Mouse (Mus musculus): ENCODE measurements around the gene 4632433K11Rik.
"Not testable (repeated sequence)": the region's sequence is repeated elsewhere in the genome, so short reads cannot be mapped to it uniquely, and the experiment has no call there.

Gene 4632433K11Rik

DNA sequence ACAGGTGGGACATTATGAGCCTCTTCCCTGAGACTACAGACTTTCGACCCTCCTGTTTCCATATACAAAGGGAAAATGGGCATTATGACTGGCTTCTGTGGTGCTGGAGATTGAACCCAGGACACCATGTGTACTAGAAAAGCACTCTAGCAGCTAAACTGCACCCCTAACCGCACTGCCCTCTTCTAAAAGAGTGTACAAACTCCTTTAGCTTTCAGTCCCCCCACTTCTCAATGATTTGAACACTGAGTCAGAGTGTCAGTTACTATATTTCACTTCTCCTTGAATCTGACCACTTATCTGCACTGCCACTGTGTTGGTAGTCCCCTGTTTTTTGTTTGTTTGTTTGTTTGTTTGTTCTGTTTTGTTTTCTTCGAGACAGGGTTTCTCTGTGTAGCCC, at the start of gene 4632433K11Rik:
Gene 4632433K11Rik, plus strand, starts transcription at position 301 of the 400 bp plus-strand sequence.
- in situ Hi-C loops (cut with MboI, MseI): no loop called here

DNA sequence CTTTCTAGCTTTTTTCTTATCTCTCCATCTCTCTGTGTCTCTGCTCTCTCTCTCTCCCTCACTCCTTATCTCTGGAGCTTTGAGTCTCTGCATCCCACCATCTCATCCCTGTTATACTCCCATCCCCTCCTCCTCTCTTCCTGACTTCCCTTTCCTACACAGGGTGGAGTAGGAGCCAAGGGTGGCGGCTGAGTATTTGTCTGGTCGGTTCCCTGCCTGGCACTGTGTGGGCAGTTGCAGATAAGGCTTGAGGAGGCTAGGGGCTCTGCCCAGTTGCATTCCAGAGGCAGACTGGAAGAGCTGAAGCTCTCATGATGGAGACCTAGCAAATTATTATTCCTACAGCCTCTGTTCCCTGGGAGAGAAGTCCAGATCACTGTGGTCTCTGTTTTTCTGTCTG, 45.7 kb upstream of the 4632433K11Rik start:
- in situ Hi-C loops (cut with MboI, MseI): no loop called here

DNA sequence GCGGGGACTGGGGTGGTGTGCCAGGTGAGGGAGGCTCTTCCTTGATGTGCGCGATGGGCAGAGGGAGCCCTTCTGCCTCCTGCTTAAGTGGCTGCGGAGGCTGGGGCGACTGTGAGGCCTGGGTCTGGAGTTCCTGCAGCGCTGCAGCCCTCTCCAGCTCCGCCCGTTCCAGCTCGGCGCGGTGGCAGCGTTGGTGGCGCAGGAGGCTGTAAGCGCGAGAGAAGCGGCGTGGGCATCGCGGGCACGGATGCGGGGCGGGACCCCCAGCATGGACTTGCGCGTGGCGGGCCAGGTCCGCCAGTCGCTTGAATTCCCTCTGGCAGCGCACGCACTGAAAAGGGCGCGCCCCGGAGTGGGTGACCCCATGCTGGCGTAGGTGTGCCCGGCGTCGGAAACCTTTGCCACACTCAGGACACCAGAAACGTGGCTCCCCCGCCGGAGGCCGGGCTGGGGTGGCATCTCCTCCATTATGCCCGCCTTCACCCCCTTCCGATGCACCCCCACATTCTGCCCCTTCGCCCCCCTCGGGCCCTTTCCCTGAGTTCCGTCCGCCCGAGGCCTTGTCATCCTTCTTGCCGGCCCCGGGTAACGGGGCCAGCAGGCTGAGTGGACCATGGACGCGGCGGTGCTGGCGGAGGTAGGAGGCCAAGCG, 40.4 kb upstream of the 4632433K11Rik start:
- in situ Hi-C loops (cut with MboI, MseI): loop anchor here (10.0 kb wide), 1 partner anchor 461 kb away; the partner anchor contains the start of gene Vmn1r59

DNA sequence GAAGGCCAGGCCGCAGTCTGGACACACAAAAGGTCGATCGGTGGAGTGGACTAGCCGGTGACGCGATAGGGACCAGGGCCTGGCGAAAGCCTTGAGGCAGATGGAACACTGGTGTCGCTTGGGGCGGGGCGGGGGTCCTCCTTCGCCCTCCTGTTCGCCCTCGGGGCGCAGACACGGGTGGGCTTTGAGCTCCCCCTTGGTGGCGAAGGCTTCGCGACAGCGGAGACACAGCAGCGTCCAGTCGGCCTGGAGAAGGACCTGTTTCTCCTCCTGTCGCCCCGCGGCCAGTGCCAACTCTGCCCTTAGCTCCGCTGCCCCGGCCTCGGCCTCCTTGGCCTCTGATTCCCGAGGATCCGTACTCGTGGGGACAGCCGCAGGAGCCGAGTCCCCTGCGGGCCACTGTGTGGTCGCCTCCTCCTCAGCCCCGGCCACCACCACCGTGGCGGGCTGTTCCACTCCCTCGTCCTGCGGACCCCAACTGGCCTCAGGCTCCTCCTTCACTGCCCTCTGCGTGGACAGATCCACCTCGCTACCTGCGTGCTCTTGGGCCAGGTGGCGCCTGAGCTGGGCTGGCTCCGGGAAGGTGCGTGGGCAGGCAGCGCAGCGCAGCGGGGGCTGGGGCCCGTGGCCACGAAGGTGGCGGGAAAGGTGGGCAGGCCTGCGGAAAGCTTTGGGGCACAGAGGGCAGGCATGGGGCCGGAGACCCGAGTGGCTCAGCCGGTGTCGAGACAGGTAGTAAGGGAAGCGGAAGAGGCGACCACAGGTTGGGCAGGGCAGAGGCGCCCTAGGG, 39.7 kb upstream of the 4632433K11Rik start:
- in situ Hi-C loops (cut with MboI, MseI): loop anchor here (10.0 kb wide), 1 partner anchor 461 kb away; the partner anchor contains the start of gene Vmn1r59

DNA sequence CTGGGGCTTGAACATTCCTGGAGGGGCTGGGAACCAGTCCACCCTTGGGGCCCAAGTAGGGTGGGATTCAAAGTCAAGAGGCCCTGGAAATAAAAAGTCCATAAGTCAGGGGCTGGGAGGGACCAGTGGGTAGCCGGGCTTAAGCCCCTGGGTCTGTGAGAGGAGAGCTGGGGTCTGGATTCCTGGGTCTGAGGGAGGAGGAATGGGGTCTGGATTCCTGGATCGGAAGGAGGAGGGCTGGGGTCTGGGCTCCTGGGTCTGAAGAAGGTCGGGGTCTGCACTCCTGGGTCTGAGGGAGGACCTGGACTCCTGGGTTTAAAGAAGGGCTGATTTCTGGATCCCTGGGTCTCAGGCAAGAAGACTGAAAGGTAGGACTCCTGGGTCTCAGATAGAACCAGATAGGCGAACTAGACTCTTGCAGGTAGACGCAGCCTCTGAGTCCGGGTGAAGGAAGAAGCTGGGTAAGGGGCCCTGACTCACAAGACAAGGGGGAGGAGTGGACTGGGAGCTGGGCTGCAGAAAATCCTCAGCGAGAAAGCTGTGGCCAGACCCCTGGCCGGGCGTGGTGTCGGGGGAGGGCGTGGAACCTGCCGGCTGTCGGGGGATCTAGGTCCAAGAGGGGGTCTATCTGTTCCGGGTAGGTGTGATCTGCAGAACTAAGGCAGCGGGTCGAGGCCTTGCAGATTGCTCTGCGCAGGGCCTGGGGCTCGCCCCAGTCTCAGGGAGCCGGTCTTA, 38.5 kb upstream of the 4632433K11Rik start:
- in situ Hi-C loops (cut with MboI, MseI): loop anchor here (10.0 kb wide), 1 partner anchor 459 kb away; the partner anchor contains the start of gene Vmn1r59

DNA sequence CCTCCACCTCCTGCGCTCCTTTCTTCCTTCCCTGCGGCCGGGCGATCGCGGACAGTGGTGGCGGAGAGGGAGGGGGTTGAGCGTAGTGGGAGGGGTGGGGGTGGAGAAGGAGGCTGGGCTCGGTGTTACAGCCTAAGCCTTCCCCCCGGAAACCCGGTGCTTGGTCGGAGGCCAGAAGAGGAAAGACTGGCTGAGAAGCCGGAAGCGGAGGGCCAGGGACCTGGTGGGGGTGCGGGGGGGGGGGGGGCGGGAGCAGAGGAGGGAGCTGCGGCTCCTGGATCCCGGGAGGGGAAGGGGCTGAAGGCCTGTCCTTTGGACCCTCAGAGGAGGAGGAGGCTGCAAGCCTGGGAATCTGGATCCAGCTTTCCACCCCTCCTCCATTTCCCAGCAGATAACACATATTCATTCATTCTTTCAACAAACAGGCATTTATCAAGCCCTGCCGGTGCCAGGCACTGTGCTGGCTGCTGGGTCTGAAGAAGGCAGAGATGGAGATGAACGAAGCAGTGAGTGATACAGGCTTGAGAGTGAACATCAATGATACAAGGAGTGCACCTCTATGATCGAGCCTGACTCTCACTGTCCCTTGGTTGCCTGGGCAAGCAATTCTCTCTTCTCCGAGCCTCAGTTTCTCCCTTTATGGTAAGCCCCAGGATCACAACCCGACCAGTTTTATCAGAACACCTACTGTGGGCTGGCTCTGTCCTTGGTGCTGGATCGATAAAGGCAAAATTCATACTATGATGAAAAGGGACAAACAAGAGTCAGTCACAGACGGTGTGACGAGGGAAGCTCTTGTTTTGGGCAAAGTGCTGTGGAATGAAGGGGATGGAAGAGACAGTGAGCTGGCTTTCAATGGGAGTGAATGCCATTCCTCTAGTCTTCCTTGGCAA, 37.7 kb upstream of the 4632433K11Rik start, which contains the start of gene Zfp579:
Gene Zfp579, minus strand, starts transcription at position 156 of the 893 bp plus-strand sequence.
- in situ Hi-C loops (cut with MboI, MseI): loop anchor here (10.0 kb wide), 1 partner anchor 459 kb away; the partner anchor contains the start of gene Vmn1r59

DNA sequence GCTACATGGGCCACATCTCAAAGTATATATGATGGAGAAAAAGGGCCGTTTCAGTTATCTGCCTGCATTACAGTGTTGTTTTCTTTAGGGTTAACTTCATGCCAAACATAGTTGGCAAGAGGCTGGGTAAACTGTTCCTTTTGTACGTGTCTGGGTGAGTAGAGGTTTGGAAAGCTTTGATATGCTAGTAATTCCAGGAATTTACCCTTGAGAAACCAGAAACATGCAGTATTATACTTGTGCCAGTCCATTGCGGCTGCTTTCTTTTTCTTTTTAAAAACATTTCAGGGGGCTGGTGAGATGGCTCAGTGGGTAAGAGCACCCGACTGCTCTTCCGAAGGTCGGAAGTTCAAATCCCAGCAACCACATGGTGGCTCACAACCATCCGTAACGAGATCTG, 37.0 kb upstream of the 4632433K11Rik start:
- in situ Hi-C loops (cut with MboI, MseI): loop anchor here (10.0 kb wide), 1 partner anchor 458 kb away; the partner anchor contains the start of gene Vmn1r59

DNA sequence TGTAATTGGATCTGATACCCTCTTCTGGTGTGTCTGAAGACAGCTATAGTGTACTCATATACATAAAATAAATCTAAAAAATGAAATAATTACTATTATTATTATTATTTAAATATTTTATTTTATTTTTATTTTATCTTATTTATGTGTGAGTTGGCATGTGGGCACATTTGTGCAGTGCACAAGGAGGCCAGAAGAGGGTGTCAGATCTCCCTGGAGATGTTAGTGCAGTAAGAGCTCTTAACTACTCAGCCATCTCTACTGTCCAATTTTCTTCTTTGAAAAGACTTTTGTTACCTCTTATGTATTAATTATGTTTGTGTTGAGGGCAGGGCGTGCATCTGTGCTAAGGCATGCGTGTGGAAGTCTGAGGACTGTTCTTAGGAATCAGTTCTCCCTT, 34.0 kb upstream of the 4632433K11Rik start:
- in situ Hi-C loops (cut with MboI, MseI): loop anchor here (10.0 kb wide), 1 partner anchor 455 kb away; the partner anchor contains the start of gene Vmn1r59

DNA sequence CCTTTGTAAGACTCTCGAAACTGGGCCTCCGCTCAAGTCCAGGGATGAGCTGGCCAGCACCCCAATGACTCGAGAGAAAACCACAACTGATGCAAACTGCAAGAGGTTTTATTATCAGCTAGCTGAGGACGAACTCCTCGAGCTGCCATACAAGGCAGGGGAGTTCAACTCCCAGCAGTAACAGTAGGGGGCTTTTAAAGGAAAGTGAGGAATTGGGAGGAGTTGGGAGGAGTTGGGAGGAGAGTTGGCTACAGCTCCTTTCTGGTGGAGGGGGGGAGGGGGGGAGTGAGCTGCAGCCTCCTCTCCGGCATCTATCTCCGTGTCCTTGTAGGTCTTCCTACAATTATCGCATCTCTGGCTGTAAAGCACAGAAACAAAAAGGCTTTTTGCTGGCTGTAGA, 31.0 kb upstream of the 4632433K11Rik start:
- in situ Hi-C loops (cut with MboI, MseI): not testable (repeated sequence)

DNA sequence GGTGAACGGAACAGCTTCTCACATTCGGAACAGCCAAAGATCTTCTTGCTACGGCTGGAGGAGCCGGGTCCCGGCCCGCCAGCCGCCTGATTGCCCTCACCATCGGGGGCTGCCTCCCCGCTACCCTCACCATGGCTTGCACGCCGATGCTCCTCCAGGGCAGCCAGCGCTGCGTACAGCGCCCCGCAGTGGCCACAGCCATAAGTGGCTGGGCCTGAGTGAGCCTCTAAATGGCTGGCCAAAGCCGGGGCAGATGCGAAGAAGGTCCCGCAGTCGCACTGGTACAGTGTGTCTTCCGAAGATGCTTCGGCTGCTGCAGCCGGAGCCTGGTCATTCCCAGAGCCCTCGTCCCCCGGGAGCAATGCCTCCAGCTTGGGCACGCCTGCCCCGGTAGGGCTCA, 25.7 kb upstream of the 4632433K11Rik start:
- in situ Hi-C loops (cut with MboI, MseI): no loop called here

DNA sequence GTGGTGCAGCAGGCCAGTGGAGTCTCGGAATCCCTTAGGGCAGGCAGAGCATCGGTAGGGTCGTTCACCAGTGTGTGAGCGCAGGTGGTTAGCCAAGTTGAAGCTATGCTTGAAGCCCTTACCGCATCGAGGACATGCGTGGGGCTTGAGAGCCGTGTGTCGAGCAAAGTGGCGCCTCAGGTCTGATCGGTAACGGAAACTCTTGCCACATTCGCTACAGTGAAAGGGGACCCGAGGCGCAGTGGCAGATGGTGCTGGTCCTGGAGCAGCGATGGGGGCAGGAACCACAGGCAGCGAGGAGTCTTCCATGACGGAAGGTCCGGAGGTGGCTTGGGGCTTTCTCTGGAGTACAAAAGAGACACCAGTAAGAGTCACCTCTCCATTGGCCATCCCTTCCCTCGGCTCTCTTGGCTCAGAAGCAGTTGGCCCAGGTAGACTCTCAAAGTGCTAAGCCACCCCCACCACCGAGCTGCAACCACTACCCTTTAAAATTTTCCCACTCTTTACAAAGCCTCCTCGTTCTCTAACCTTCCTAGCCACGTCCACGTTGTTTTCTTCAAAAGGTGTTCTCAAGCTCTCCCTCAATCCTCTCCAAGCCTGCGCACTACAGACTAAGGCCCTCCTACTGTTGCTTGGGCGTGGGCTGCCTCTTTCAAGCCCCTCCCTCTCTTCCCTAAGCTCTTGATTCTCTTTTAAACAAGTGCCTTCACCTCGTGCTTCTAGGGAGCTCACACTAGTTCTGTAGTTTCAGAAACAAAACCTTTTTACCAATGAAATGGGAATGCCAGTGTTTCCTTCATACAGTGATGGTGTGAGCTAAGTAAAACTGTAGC, 21.0 kb upstream of the 4632433K11Rik start:
- in situ Hi-C loops (cut with MboI, MseI): no loop called here

DNA sequence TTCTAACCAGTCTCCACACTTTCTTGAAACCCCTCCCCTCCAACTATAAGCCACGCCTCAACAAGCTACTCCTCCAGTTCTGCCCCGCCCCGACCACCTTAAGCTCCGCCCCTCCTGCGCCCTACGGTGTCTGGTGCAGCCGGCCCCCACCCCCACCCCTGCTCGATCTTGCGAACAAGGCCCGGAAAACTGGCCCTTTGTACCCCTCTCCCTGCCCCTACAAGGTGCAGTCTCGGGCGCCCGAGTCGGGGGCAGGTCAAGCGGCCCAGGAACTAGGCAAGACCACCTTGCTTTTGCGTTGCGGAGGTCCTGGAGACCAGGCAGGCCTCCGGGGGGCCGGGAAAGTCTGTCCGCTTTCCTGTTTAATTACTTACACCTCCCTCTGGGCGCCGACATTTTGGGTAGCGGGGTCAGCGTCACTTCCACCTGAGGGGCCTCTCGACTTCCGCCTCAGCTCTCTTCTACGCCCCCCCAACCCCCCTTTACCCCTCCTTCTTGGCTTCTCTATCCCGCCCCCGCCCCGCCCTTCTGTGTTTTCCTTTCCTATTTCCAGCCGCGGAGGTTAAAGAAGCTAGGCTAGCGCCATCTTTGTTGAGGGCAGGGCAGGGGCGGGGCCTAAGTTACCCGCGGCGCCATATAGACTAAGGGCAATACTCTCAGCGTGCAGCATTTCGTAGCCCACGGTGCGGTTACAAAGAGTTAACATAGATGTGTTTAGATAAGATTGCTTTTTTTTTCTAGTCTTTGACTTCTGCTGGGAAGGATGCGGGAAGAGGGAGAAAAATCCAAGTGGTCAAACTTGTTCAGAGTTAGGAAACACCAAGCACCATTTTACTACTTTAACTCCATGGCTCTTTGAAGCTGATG, 19.4 kb upstream of the 4632433K11Rik start, which contains the start of the genes Zfp524 and Fiz1:
Gene Zfp524, plus strand, starts transcription at position 165 of the 867 bp plus-strand sequence.
Gene Fiz1, minus strand, starts transcription at position 447 of the 867 bp plus-strand sequence.
- in situ Hi-C loops (cut with MboI, MseI): loop anchor here (5.0 kb wide), 1 partner anchor 38 kb away; the partner anchor contains the start of gene Zfp580

DNA sequence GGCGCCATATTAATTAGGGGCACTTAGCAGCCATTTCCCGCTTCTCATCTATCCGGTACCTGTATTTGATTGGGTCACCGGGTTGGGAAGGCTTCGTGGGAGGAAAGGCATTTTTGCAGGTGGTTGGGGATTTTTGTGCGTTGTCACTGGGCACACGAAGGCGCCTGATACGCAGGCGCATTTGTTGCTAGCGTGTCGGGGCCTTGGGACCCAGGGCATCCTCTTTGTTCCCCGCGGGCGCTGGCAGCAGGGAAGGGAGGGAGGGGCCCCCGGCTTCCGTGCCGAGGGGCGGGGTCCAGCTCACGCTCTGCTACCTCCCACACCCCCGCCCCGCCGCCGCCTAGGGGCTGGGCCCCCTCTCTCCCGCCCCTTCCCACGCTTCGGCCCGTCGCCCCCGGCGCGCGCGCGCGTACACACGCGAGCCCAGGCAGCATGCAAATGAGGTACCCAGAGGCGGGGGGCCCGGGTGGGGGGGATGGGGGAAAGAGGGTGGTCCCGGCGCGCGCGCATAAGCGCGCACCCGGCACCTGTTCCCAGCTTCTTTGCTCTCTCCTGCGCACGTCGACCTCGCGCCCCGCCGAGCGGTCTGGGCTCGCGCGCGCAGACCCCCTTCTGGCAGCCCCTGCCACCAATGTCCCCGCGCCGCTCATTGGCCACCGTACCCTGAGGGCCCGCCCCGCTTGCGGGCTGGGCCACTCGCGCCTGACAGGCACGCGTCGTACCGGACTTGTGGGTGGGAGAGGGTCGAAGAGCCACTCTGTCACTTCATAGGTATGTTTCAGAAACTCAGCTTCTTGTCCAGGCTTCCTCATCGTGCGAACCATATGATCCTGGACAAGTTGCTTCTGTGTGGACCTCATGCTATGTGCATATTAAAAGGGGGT, 18.6 kb upstream of the 4632433K11Rik start, which contains the start of gene Gm44973:
Gene Gm44973, plus strand, starts transcription at position 379 of the 884 bp plus-strand sequence.
- in situ Hi-C loops (cut with MboI, MseI): loop anchor here (5.0 kb wide), 1 partner anchor 37 kb away; the partner anchor contains the start of gene Zfp580

DNA sequence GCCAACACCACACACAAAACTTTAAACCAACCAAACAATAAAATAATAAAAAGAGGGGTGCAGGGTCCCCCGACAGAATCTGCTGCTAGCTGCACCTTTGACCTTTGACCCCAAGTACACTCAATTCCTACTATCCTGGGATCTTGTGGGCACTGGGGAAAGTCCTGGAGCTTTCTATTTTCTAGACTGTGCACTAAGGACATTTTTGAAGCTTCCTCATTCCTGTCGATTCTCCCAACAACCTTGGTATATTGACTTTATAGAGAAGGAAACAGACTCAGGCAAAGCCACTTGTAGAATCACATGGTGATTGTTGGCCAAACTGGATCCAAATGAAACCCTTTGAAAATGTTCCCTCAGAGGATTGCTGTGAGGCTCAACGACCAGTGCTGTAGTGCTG, 17.9 kb upstream of the 4632433K11Rik start:
- in situ Hi-C loops (cut with MboI, MseI): loop anchor here (5.0 kb wide), 1 partner anchor 36 kb away; the partner anchor contains the start of gene Zfp580

DNA sequence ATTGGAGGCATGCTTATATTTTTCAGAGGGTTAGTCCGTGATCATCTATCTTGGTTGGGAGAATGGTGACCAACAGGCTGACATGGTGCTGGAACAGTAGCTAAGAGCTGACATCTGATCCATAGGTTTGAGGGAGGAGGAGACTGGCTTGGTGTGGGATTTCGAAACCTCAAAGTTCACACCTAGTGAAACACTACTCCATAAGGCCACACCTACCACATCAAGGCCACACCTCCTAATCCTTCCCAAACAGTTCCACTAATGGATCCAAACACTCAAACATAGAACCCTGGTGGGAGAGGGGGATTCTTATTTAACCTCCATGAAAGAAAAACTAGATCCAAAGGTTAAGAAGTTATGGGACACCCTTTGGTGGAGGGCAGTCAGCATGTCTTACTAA, 17.0 kb upstream of the 4632433K11Rik start:
- in situ Hi-C loops (cut with MboI, MseI): loop anchor here (5.0 kb wide), 1 partner anchor 35 kb away; the partner anchor contains the start of gene Zfp580

DNA sequence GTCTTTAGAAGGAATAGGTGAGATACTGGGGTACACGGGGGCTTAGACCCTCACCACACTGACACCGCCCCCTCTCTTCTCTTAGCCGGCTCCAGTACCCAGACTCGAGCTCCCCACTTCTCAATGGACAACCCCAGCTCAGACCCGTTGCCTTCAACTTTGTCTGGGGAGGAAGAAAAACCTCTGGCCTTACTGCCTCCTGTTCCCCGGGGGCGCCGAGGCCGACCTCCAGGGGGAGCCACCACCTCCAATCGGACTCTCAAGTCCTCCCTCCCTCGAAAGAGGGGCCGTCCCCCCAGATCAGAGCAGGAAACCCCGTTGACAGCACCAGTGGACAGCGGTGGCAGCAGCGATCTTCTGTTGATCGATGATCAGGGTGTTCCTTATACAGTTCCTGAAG, 16.6 kb upstream of the 4632433K11Rik start:
- in situ Hi-C loops (cut with MboI, MseI): loop anchor here (5.0 kb wide), 1 partner anchor 35 kb away; the partner anchor contains the start of gene Zfp580

DNA sequence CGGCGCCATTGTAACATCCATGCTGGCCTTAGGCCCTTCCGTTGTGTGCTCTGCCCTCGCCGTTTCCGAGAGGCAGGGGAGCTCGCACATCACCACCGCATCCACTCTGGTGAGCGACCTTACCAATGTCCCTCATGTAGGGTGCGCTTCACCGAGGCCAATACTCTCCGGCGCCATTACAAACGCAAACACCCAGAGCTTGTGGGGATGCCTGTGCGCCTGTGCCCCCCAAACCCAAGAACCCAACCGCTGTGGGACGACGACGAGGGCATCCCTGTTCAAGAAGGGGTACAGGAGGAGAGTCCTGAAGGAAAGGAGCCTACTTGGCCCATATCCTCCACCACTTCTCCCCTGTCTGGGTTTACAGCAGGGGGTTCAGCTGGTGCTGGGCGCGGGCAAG, 16.0 kb upstream of the 4632433K11Rik start:
- in situ Hi-C loops (cut with MboI, MseI): loop anchor here (5.0 kb wide), 1 partner anchor 34 kb away; the partner anchor contains the start of gene Zfp580
